Mouse (Mus musculus) MEL (cell line): ENCODE data around the gene Snf8. TPM values are rescaled to one million over a fixed set of nuclear protein-coding genes. Genes with fewer than 3 reads are reported as not detected.
A peak's percentile ranks its signal among the peaks of the same experiment; 100 is the strongest.

ENCODE experiments used
- DNase-seq: peaks from one replicate; pipeline ENCODE4 v3.0.0; 2011; ENCODE audit warnings: low read depth, low spot score
- H3K27ac ChIP-seq: 2 replicates; pipeline ENCODE4 v1.5.1; 2012; ENCODE audit warnings: low read depth, mild to moderate bottlenecking, control low read depth, low read length, moderate library complexity; ENCODE audit not compliant: control insufficient read depth
- H3K27me3 ChIP-seq, 2 experiments: fragments of 150-350 bp in 1 of 2; sonication (generic) in 1 of 2; 2 replicates each; pipeline ENCODE4 v1.6.1; 2012; ENCODE audit warnings: low read length in 2 of 2, mild to moderate bottlenecking in 2 of 2, improper control_type of control experiment in 1 of 2, moderate library complexity in 1 of 2; ENCODE audit not compliant: insufficient read depth in 2 of 2, control insufficient read depth in 1 of 2
- H3K36me3 ChIP-seq, 2 experiments: 2 replicates each; pipeline ENCODE4 v1.6.1; 2012 to 2014; ENCODE audit warnings: low read length in 2 of 2, improper control_type of control experiment in 1 of 2, inconsistent platforms in 1 of 2, mild to moderate bottlenecking in 1 of 2; ENCODE audit not compliant: insufficient read depth in 2 of 2, control insufficient read depth in 1 of 2
- H3K4me1 ChIP-seq, 2 experiments: fragments of 150-350 bp in 1 of 2; sonication (generic) in 1 of 2; 2 replicates each; pipeline ENCODE4 v1.6.1; 2012; ENCODE audit warnings: low read length in 2 of 2, improper control_type of control experiment in 1 of 2, mild to moderate bottlenecking in 1 of 2; ENCODE audit not compliant: insufficient read depth in 2 of 2, control insufficient read depth in 1 of 2
- H3K4me3 ChIP-seq, 2 experiments: fragments of 150-350 bp in 1 of 2; sonication (generic) in 1 of 2; 2 replicates each; pipeline ENCODE4 v1.5.1; 2012; ENCODE audit warnings: low read depth in 2 of 2, low read length in 2 of 2, mild to moderate bottlenecking in 2 of 2, moderate library complexity in 2 of 2, control low read depth in 1 of 2, improper control_type of control experiment in 1 of 2; ENCODE audit not compliant: control insufficient read depth in 1 of 2, insufficient read depth in 1 of 2
- H3K79me2 ChIP-seq: 2 replicates; pipeline ENCODE4 v1.6.1; 2012; ENCODE audit warnings: mild to moderate bottlenecking, low read length, moderate library complexity; ENCODE audit not compliant: control insufficient read depth, poor library complexity, insufficient read depth
- H3K9ac ChIP-seq: 2 replicates; pipeline ENCODE4 v1.6.1; 2012; ENCODE audit warnings: low read depth, mild to moderate bottlenecking, control low read depth, low read length, moderate library complexity; ENCODE audit not compliant: control insufficient read depth, poor library complexity, severe bottlenecking
- H3K9me3 ChIP-seq: fragments of 150-350 bp; sonication (generic); replicated peaks from 2 replicates; pipeline ENCODE4 v1.6.1; 2012; ENCODE audit warnings: mild to moderate bottlenecking, low read length, improper control_type of control experiment, moderate library complexity; ENCODE audit not compliant: insufficient read depth
- BHLHE40 ChIP-seq: IDR thresholded peaks from 2 replicates; pipeline ENCODE4 v1.6.1; 2012; ENCODE audit warnings: low read depth, mild to moderate bottlenecking, inconsistent platforms, low read length, improper control_type of control experiment, borderline replicate concordance
- CHD1 ChIP-seq: IDR thresholded peaks from 2 replicates; pipeline ENCODE4 v1.6.1; 2012; ENCODE audit warnings: low read depth, mild to moderate bottlenecking, inconsistent platforms, low read length, improper control_type of control experiment
- CHD2 ChIP-seq: IDR thresholded peaks from 2 replicates; pipeline ENCODE4 v1.6.1; 2011; ENCODE audit warnings: low read length, improper control_type of control experiment
- CTCF ChIP-seq, 3 experiments: IDR thresholded peaks in 2 of 3; conservative IDR thresholded peaks in 1 of 3; 2 replicates each; pipeline ENCODE4 v1.5.1; 2011 to 2012; ENCODE audit warnings: low read length in 3 of 3, low read depth in 2 of 3, mild to moderate bottlenecking in 2 of 3, improper control_type of control experiment in 1 of 3, inconsistent platforms in 1 of 3, mixed read lengths in 1 of 3, moderate library complexity in 1 of 3; ENCODE audit not compliant: control insufficient read depth in 1 of 3, insufficient read depth in 1 of 3, poor library complexity in 1 of 3, severe bottlenecking in 1 of 3
- E2F4 ChIP-seq: IDR thresholded peaks from 2 replicates; pipeline ENCODE4 v1.6.1; 2011; ENCODE audit warnings: low read depth, low read length, improper control_type of control experiment, borderline replicate concordance
- ELF1 ChIP-seq: IDR thresholded peaks from 2 replicates; pipeline ENCODE4 v1.6.1; 2014; ENCODE audit warnings: low read depth, mild to moderate bottlenecking, inconsistent platforms, low read length, improper control_type of control experiment, moderate library complexity
- EP300 ChIP-seq, 2 experiments: IDR thresholded peaks; 2 replicates each; pipeline ENCODE4 v1.6.1; 2011; ENCODE audit warnings: improper control_type of control experiment in 2 of 2, low read length in 2 of 2, low read depth in 1 of 2, mild to moderate bottlenecking in 1 of 2
- ETS1 ChIP-seq: IDR thresholded peaks from 2 replicates; pipeline ENCODE4 v1.6.1; 2012; ENCODE audit warnings: low read depth, mild to moderate bottlenecking, inconsistent platforms, low read length, improper control_type of control experiment, moderate library complexity
- GABPA ChIP-seq: IDR thresholded peaks from 2 replicates; pipeline ENCODE4 v1.6.1; 2012; ENCODE audit warnings: low read depth, mild to moderate bottlenecking, inconsistent platforms, low read length, improper control_type of control experiment, moderate library complexity
- HCFC1 ChIP-seq: IDR thresholded peaks from 2 replicates; pipeline ENCODE4 v1.6.1; 2012; ENCODE audit warnings: low read depth, mild to moderate bottlenecking, inconsistent platforms, low read length, improper control_type of control experiment, moderate library complexity
- KAT2A ChIP-seq: conservative IDR thresholded peaks from 2 replicates; pipeline ENCODE4 v1.6.1; 2012; ENCODE audit warnings: low read depth, low read length, improper control_type of control experiment, inconsistent platforms
- MAZ ChIP-seq: IDR thresholded peaks from 2 replicates; pipeline ENCODE4 v1.6.1; 2012; ENCODE audit warnings: low read depth, mild to moderate bottlenecking, inconsistent platforms, low read length, improper control_type of control experiment
- MEF2A ChIP-seq: IDR thresholded peaks from 2 replicates; pipeline ENCODE4 v1.6.1; 2014; ENCODE audit warnings: low read depth, mild to moderate bottlenecking, inconsistent platforms, low read length, improper control_type of control experiment; ENCODE audit not compliant: poor library complexity, insufficient replicate concordance, severe bottlenecking; ENCODE audit errors: extremely low read depth
- MYC ChIP-seq: IDR thresholded peaks from 2 replicates; pipeline ENCODE4 v1.6.1; 2011; ENCODE audit warnings: low read depth, mild to moderate bottlenecking, low read length, improper control_type of control experiment, moderate library complexity
- NELFE ChIP-seq: IDR thresholded peaks from 2 replicates; pipeline ENCODE4 v1.6.1; 2011; ENCODE audit warnings: low read depth, low read length, improper control_type of control experiment
- NRF1 ChIP-seq: IDR thresholded peaks from 2 replicates; pipeline ENCODE4 v1.6.1; 2014; ENCODE audit warnings: low read depth, mild to moderate bottlenecking, inconsistent platforms, low read length, improper control_type of control experiment, moderate library complexity; ENCODE audit not compliant: poor library complexity, insufficient read depth, severe bottlenecking
- POLR2AphosphoS2 ChIP-seq: IDR thresholded peaks from 2 replicates; pipeline ENCODE4 v1.6.1; 2011; ENCODE audit warnings: low read length, improper control_type of control experiment
- POLR2AphosphoS5 ChIP-seq: IDR thresholded peaks from 2 replicates; pipeline ENCODE4 v1.6.1; 2012; ENCODE audit warnings: low read depth, borderline replicate concordance, mild to moderate bottlenecking, inconsistent platforms, low read length, moderate library complexity, mixed read lengths
- RAD21 ChIP-seq: IDR thresholded peaks from 2 replicates; pipeline ENCODE4 v1.6.1; 2011; ENCODE audit warnings: mild to moderate bottlenecking, low read depth, low read length, improper control_type of control experiment
- SIN3A ChIP-seq: IDR thresholded peaks from 2 replicates; pipeline ENCODE4 v1.6.1; 2012; ENCODE audit warnings: low read length, improper control_type of control experiment, inconsistent platforms
- SMC3 ChIP-seq: IDR thresholded peaks from 2 replicates; pipeline ENCODE4 v1.6.1; 2011; ENCODE audit warnings: low read depth, low read length, improper control_type of control experiment
- TAL1 ChIP-seq: IDR thresholded peaks from 2 replicates; pipeline ENCODE4 v1.6.1; 2012; ENCODE audit warnings: mild to moderate bottlenecking, inconsistent platforms, low read length, moderate library complexity, mixed read lengths
- TBP ChIP-seq: IDR thresholded peaks from 2 replicates; pipeline ENCODE4 v1.8.0; 2011; ENCODE audit warnings: low read depth, low read length, improper control_type of control experiment
- TCF12 ChIP-seq: IDR thresholded peaks from 2 replicates; pipeline ENCODE4 v1.6.1; 2014; ENCODE audit warnings: low read depth, mild to moderate bottlenecking, inconsistent platforms, low read length, improper control_type of control experiment, moderate library complexity
- UBTF ChIP-seq: IDR thresholded peaks from 2 replicates; pipeline ENCODE4 v1.6.1; 2012; ENCODE audit warnings: low read depth, mild to moderate bottlenecking, inconsistent platforms, low read length, improper control_type of control experiment, moderate library complexity, borderline replicate concordance; ENCODE audit not compliant: insufficient read depth
- USF2 ChIP-seq, 2 experiments: IDR thresholded peaks; 2 replicates each; pipeline ENCODE4 v1.6.1; 2011 to 2012; ENCODE audit warnings: improper control_type of control experiment in 2 of 2, low read length in 2 of 2, borderline replicate concordance in 1 of 2, inconsistent platforms in 1 of 2, low read depth in 1 of 2, mild to moderate bottlenecking in 1 of 2; ENCODE audit not compliant: insufficient read depth in 1 of 2
- ZC3H11A ChIP-seq: IDR thresholded peaks from 2 replicates; pipeline ENCODE4 v1.6.1; 2012; ENCODE audit warnings: low read depth, mild to moderate bottlenecking, inconsistent platforms, low read length, improper control_type of control experiment
- ZNF384 ChIP-seq: IDR thresholded peaks from 2 replicates; pipeline ENCODE4 v1.6.1; 2012; ENCODE audit warnings: low read depth, mild to moderate bottlenecking, inconsistent platforms, low read length, improper control_type of control experiment
- polyA plus RNA-seq, 2 experiments: library from polyadenylated mRNA; stranded (reverse) in 1 of 2; unstranded in 1 of 2; fragments of >175 nt in 1 of 2; fragments of >200 nt in 1 of 2; gene quantifications; 2 replicates each; pipeline versions ENCODE4 v1.2.1 to v1.2.4; 2012; ENCODE audit warnings: low replicate concordance in 2 of 2, low read depth in 1 of 2; ENCODE audit not compliant: insufficient read length in 2 of 2, insufficient read depth in 1 of 2, missing spikeins in 1 of 2
- total RNA-seq: library from RNA; depleted of rRNA; stranded (reverse); fragments of 300-350 nt; gene quantifications from 2 replicates; pipeline ENCODE4 v1.2.3, GENCODE M21; 2012

The Snf8 gene
- total and polyA plus RNA-seq, 3 experiments = 135 to 183 TPM; not detected in 1

GRCm38 (mm10) chr11:96031701-96032100, 3.0 kb upstream of the Snf8 start:
- peaks cover 0 to 31% of the 10 kb centered on the region in 2 experiments; a peak in 2 of 4 replicates for H3K36me3 ChIP-seq
- H3K9me3 ChIP-seq = no peaks in the 10 kb centered on the region
- peaks cover 13 to 37% of the 10 kb centered on the region in 2 experiments for H3K4me1 ChIP-seq
- H3K27me3 ChIP-seq = no peaks in the 10 kb centered on the region
- DNase-seq = peak; percentile 58
- H3K9ac ChIP-seq = no peak overlapping the region
- TF ChIP-seq MAZ = no peak
- TF ChIP-seq POLR2AphosphoS5 = no peak
- TF ChIP-seq SMC3 = peak; percentile 68
- peak; percentile 19 for TF ChIP-seq RAD21
- no peak for TF ChIP-seq KAT2A
- peak; percentile 13 to 85 (median 45); a peak in 4 of 6 replicates for TF ChIP-seq CTCF (IDR thresholded peaks at IDR 0.05 in 2 of 3, conservative IDR thresholded peaks at IDR 0.05 in 1 of 3; ENCODE audit: control insufficient read depth in 1 of 3, insufficient read depth in 1 of 3, low read depth in 2 of 3, low read length in 3 of 3, poor library complexity in 1 of 3, severe bottlenecking in 1 of 3)
- no peak overlapping the region for H3K4me3 ChIP-seq
- no peak overlapping the region for H3K27ac ChIP-seq
- H3K79me2 ChIP-seq = peaks cover 15% of the 10 kb centered on the region

GRCm38 (mm10) chr11:96033264-96033663, 1.4 kb upstream of the Snf8 start:
- Histone ChIP-seq H3K9ac (no peak overlapping the region), H3K4me1 (peaks cover 17 to 39% of the 10 kb centered on the region in 2 experiments), H3K36me3 (peaks cover 2 to 37% of the 10 kb centered on the region in 2 experiments; a peak in 3 of 4 replicates), H3K27ac (no peak overlapping the region), H3K9me3 (no peaks in the 10 kb centered on the region), H3K4me3 (no peak overlapping the region), H3K79me2 (peaks cover 16% of the 10 kb centered on the region), H3K27me3 (no peaks in the 10 kb centered on the region)
- peak; percentile 77 for DNase-seq
- TF ChIP-seq POLR2AphosphoS2 = no peak
- TF ChIP-seq E2F4 = no peak
- no peak for TF ChIP-seq TCF12
- no peak for TF ChIP-seq ELF1
- TF ChIP-seq KAT2A = no peak
- no peak for TF ChIP-seq CHD1
- 0 out of 2 replicates have a peak, but pooled peaks have one; percentile 21 for TF ChIP-seq TBP
- TF ChIP-seq EP300 (IDR thresholded peaks at IDR 0.05; ENCODE audit: low read depth in 1 of 2, low read length in 2 of 2) = no peak
- TF ChIP-seq NRF1 = no peak
- no peak for TF ChIP-seq UBTF
- peak; percentile 67 for TF ChIP-seq RAD21
- peak; percentile 52 for TF ChIP-seq ZC3H11A
- TF ChIP-seq SIN3A = peak; percentile 33; the same call in 1 of the 2 replicates
- TF ChIP-seq HCFC1 = 0 out of 2 replicates have a peak, but pooled peaks have one; percentile 37
- no peak for TF ChIP-seq MAZ
- TF ChIP-seq ETS1 = no peak
- no peak for TF ChIP-seq CHD2
- peak; percentile 36; the same call in 1 of the 2 replicates for TF ChIP-seq MYC
- TF ChIP-seq TAL1 = no peak
- no peak for TF ChIP-seq MEF2A
- no peak for TF ChIP-seq NELFE
- TF ChIP-seq BHLHE40 = no peak
- TF ChIP-seq CTCF (IDR thresholded peaks at IDR 0.05 in 2 of 3, conservative IDR thresholded peaks at IDR 0.05 in 1 of 3; ENCODE audit: control insufficient read depth in 1 of 3, insufficient read depth in 1 of 3, low read depth in 2 of 3, low read length in 3 of 3, poor library complexity in 1 of 3, severe bottlenecking in 1 of 3) = peak; percentile 1 to 74 (median 52); a peak in 4 of 6 replicates
- TF ChIP-seq GABPA = no peak
- TF ChIP-seq ZNF384 = peak; percentile 79
- no peak for TF ChIP-seq POLR2AphosphoS5
- no peak for TF ChIP-seq USF2 (IDR thresholded peaks at IDR 0.05; ENCODE audit: borderline replicate concordance in 1 of 2, insufficient read depth in 1 of 2, low read depth in 1 of 2, low read length in 2 of 2)
- TF ChIP-seq SMC3 = peak; percentile 67
